Mouse (Mus musculus) liver, adult 2 months (tissue): Measurements from ENCODE around the gene Doc2a. TPM values are rescaled to one million over a fixed set of nuclear protein-coding genes. Genes with fewer than 3 reads are reported as not detected.

Source experiments
- DNase-seq: peaks from one replicate; pipeline ENCODE4 v3.0.0-alpha.2; 2011; ENCODE audit warnings: low read depth, low spot score; ENCODE audit errors: extremely low read depth
- H3K27ac ChIP-seq: fragments of 200-500 bp; replicated peaks from 2 replicates; pipeline ENCODE4 v1.5.1; 2012; ENCODE audit warnings: low read depth, mild to moderate bottlenecking, control low read depth, inconsistent platforms, low read length; ENCODE audit not compliant: insufficient read depth
- H3K27me3 ChIP-seq: fragments of 200-500 bp; 2 replicates; pipeline ENCODE4 v1.6.1; 2012; ENCODE audit warnings: mild to moderate bottlenecking, moderate library complexity, low read length, inconsistent platforms; ENCODE audit not compliant: control insufficient read depth, insufficient read depth
- H3K36me3 ChIP-seq: fragments of 200-500 bp; 2 replicates; pipeline ENCODE4 v1.6.1; 2012; ENCODE audit warnings: low read length, inconsistent platforms; ENCODE audit not compliant: control insufficient read depth, insufficient read depth
- H3K4me1 ChIP-seq: fragments of 200-500 bp; 2 replicates; pipeline ENCODE4 v1.6.1; 2011; ENCODE audit warnings: low read length; ENCODE audit not compliant: control insufficient read depth, insufficient read depth
- H3K4me3 ChIP-seq: fragments of 200-500 bp; 2 replicates; pipeline ENCODE4 v1.5.1; 2011; ENCODE audit warnings: low read depth, mild to moderate bottlenecking, control low read depth, low read length, moderate library complexity; ENCODE audit not compliant: insufficient read depth
- H3K79me2 ChIP-seq: fragments of 200-500 bp; 2 replicates; pipeline ENCODE4 v1.6.1; 2012; ENCODE audit warnings: inconsistent platforms, mild to moderate bottlenecking, low read length, moderate library complexity; ENCODE audit not compliant: control insufficient read depth, insufficient read depth
- H3K9ac ChIP-seq: fragments of 200-500 bp; 2 replicates; pipeline ENCODE4 v1.6.1; 2012; ENCODE audit warnings: low read depth, mild to moderate bottlenecking, control low read depth, inconsistent platforms, low read length
- CTCF ChIP-seq: fragments of 200-500 bp; IDR thresholded peaks from 2 replicates; pipeline ENCODE4 v1.5.1; 2011; ENCODE audit warnings: low read depth, low read length, control low read depth
- POLR2A ChIP-seq: fragments of 200-500 bp; IDR thresholded peaks from 2 replicates; pipeline ENCODE4 v1.6.1; 2011; ENCODE audit warnings: low read length, control low read depth; ENCODE audit not compliant: insufficient read depth; ENCODE audit errors: extremely low read depth
- WGBS: fragments of 180-500 bp; shearing (Covaris S2); methylation state at CpG from one replicate; pipeline ENCODE4 v1.1.7; 2018; 5-methylcytosine and 5-hydroxymethylcytosine counted together
- polyA plus RNA-seq: library from polyadenylated mRNA; depleted of rRNA; stranded (reverse); fragments of >200 nt; gene quantifications from 2 replicates; pipeline ENCODE4 v1.2.3, GENCODE M21; 2012
- total RNA-seq: library from RNA; depleted of rRNA; stranded (reverse); fragments of >200 nt; gene quantifications from 2 replicates; pipeline ENCODE4 v1.2.3, GENCODE M21; 2014

The Doc2a gene
- total and polyA plus RNA-seq, 2 experiments, result not detected

- H3K4me1 ChIP-seq, result no peaks in the 10 kb centered on the region
- H3K36me3 ChIP-seq, result no peaks in the 10 kb centered on the region
- no peaks in the 10 kb centered on the region for H3K79me2 ChIP-seq
- H3K27me3 ChIP-seq, result peaks cover 18% of the 10 kb centered on the region
- no peak for TF ChIP-seq CTCF
- no peak for TF ChIP-seq POLR2A
- 0 out of 2 replicates have a peak overlapping the region, but pooled peaks have one; percentile 13 for H3K9ac ChIP-seq
- no peak for DNase-seq
- H3K27ac ChIP-seq, result no peak overlapping the region
- 4% methylated on average over 65 of the region's 74 CpGs for WGBS
- H3K4me3 ChIP-seq, result peak overlapping the region; percentile 16; the same call in 1 of the 2 replicates
Measured at GRCm38 (mm10) chr7:126847421-126848398, 494 bp downstream of the Doc2a start.

GRCm38 (mm10) chr7:126848794-126849193 is 1.6 kb downstream of the Doc2a start:
- 23% methylated on average over 10 of the region's 10 CpGs for WGBS
- DNase-seq, result no peak
- H3K27ac ChIP-seq, result no peak overlapping the region
- no peaks in the 10 kb centered on the region for H3K79me2 ChIP-seq
- TF ChIP-seq CTCF (no peak), POLR2A (no peak)
- H3K27me3 ChIP-seq, result peaks cover 18% of the 10 kb centered on the region
- H3K4me1 ChIP-seq, result no peaks in the 10 kb centered on the region
- no peak overlapping the region for H3K9ac ChIP-seq
- H3K4me3 ChIP-seq, result no peak overlapping the region
- no peaks in the 10 kb centered on the region for H3K36me3 ChIP-seq

GRCm38 (mm10) chr7:126850161-126850560 is 2.9 kb downstream of the Doc2a start:
- TF ChIP-seq CTCF (no peak), POLR2A (no peak)
- no peak for DNase-seq
- no peak overlapping the region for H3K9ac ChIP-seq
- peaks cover 18% of the 10 kb centered on the region for H3K27me3 ChIP-seq
- no peak overlapping the region for H3K27ac ChIP-seq
- H3K79me2 ChIP-seq, result no peaks in the 10 kb centered on the region
- no peaks in the 10 kb centered on the region for H3K36me3 ChIP-seq
- WGBS, result 49% methylated on average over 6 of the region's 6 CpGs
- H3K4me1 ChIP-seq, result no peaks in the 10 kb centered on the region
- no peak overlapping the region for H3K4me3 ChIP-seq

- Histone ChIP-seq H3K36me3 (no peaks in the 10 kb centered on the region), H3K4me3 (no peak overlapping the region), H3K27ac (no peak overlapping the region), H3K27me3 (peaks cover 18% of the 10 kb centered on the region), H3K4me1 (no peaks in the 10 kb centered on the region), H3K9ac (no peak overlapping the region), H3K79me2 (no peaks in the 10 kb centered on the region)
- no peak for TF ChIP-seq POLR2A
- no peak for TF ChIP-seq CTCF
- no peak for DNase-seq
- 73% methylated on average over 12 of the region's 12 CpGs for WGBS
Measured at GRCm38 (mm10) chr7:126851192-126851591, 4.0 kb downstream of the Doc2a start.

- no peaks in the 10 kb centered on the region for H3K79me2 ChIP-seq
- DNase-seq, result no peak
- no peak for TF ChIP-seq CTCF
- TF ChIP-seq POLR2A, result no peak
- 89% methylated on average over 5 of the region's 5 CpGs for WGBS
- H3K4me1 ChIP-seq, result no peaks in the 10 kb centered on the region
- H3K27ac ChIP-seq, result no peak overlapping the region
- no peak overlapping the region for H3K4me3 ChIP-seq
- H3K36me3 ChIP-seq, result no peaks in the 10 kb centered on the region
- H3K9ac ChIP-seq, result no peak overlapping the region
- H3K27me3 ChIP-seq, result peaks cover 5% of the 10 kb centered on the region
Measured at GRCm38 (mm10) chr7:126853454-126853853, 6.2 kb downstream of the Doc2a start.

- H3K4me3 ChIP-seq, result no peak overlapping the region
- WGBS, result 88% methylated on average over 3 of the region's 3 CpGs
- TF ChIP-seq CTCF (no peak), POLR2A (no peak)
- no peak for DNase-seq
- H3K4me1 ChIP-seq, result no peaks in the 10 kb centered on the region
- H3K36me3 ChIP-seq, result no peaks in the 10 kb centered on the region
- no peaks in the 10 kb centered on the region for H3K79me2 ChIP-seq
- H3K27ac ChIP-seq, result no peak overlapping the region
- no peaks in the 10 kb centered on the region for H3K27me3 ChIP-seq
- no peak overlapping the region for H3K9ac ChIP-seq
Measured at GRCm38 (mm10) chr7:126855641-126856040, 8.4 kb downstream of the Doc2a start.
